Mouse (Mus musculus) liver, embryonic 14.5 days (tissue): ENCODE data around the gene Grm7.
A peak's percentile ranks its signal among the peaks of the same experiment; 100 is the strongest.

Source experiments
- CTCF ChIP-seq: IDR thresholded peaks from 2 replicates; pipeline ENCODE4 v1.5.1; 2016; ENCODE audit warnings: antibody characterized with exemption, low read depth, control low read depth
- EP300 ChIP-seq: IDR thresholded peaks from 2 replicates; pipeline ENCODE4 v1.6.1; 2016; ENCODE audit warnings: antibody characterized with exemption, low read depth

- TF ChIP-seq CTCF (0 out of 2 replicates have a peak, but pooled peaks have one; percentile 12), EP300 (no peak)
Observed at GRCm38 (mm10) chr6:111559459-111559858, 914.1 kb downstream of the Grm7 start.
